Mouse (Mus musculus) B cell, adult 62 days (primary cell): Measurements from ENCODE around the gene Bicc1. TPM values are rescaled to one million over a fixed set of nuclear protein-coding genes. Genes with fewer than 3 reads are reported as not detected.

Experiments used
- total RNA-seq: library from RNA; stranded (reverse); gene quantifications from 4 replicates; pipeline ENCODE4 v1.2.4, GENCODE M21; 2023

Gene Bicc1
- not detected in 4 replicates for total RNA-seq

DNA sequence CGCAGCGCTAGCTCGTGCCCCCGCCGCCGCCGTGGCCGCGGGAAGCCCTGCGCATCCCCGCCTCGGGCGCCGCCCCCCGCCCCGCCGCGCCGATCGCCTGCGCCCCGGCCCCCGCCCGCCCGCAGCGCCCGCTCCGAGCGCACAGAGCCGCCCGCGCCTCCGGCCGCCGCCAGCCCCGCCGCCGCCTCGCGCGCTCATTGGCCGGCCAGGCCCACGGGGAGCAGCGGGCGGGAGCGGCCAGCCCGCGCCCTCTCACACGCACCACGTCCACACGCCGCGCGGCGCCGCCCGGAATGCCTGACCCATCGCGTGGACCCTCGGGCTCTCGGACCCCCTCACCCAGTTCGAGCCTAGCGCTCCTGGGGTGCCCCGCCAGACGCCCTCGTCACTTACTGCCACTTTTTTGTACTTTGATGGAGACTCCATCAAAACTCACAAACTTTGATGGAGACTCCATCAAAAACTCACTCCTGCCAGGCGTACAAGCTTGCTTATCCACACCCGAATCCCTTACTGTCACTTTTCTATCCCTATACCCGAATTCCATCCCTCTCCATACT is at the start of gene Bicc1:
TSS of gene Bicc1 (minus strand) at position 25 of the 560 bp plus-strand sequence.

Other genes starting within 250 kb of the Bicc1 start
- 68.6 to 94.8 TPM (median 73.9 TPM) in 4 replicates for gene Tfam, start 78.6 kb upstream of the Bicc1 start, total RNA-seq
- gene Ube2d1, start 125.6 kb upstream of the Bicc1 start, total RNA-seq, result 61.9 to 68.0 TPM (median 65.0 TPM) in 4 replicates
- 9.6 to 13.2 TPM (median 12.1 TPM) in 4 replicates for gene Cisd1, start 185.3 kb upstream of the Bicc1 start, total RNA-seq
- gene Ipmk, start 188.1 kb upstream of the Bicc1 start, total RNA-seq, result 25.0 to 32.3 TPM (median 27.3 TPM) in 4 replicates